Mouse (Mus musculus): ENCODE results near the gene B3gnt8.
A peak's percentile ranks its signal among the peaks of the same experiment; 100 is the strongest.

DNA sequence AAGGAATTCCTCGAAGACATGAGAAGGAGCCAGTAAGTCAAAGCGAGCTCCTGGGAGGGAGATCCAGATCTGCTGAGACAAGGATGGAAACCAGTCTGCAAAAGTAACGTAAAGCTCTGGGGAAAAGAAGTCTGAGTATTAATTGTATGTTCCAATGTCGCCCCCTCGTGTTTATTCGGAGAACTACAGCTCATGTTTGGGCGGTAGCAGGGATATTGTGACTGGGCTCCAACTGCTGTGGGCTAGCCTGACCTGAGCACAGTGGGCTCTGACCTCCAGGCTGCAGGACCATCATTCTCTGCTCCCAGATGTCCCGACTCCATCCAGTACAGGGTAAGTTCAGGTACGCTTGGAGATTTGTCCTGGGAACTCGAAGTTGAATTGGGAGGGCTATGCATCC lies 26.8 kb upstream of the B3gnt8 start:
- TF ChIP-seq CEBPB (IDR thresholded peaks at IDR 0.05; ENCODE audit: low read depth) (no peak), CTCF (IDR thresholded peaks at IDR 0.05; ENCODE audit: control insufficient read depth, insufficient read depth, insufficient read length) (peak; percentile 23), USF1 (IDR thresholded peaks at IDR 0.05; ENCODE audit: low read depth) (no peak)

Measured in C2C12 (cell line).